Mouse (Mus musculus) embryonic facial prominence, embryonic 15.5 days (tissue): ENCODE data around the gene Medag. TPM values are rescaled to one million over a fixed set of nuclear protein-coding genes. Genes with fewer than 3 reads are reported as not detected.

Experiments
- ATAC-seq: fragments of 200-750 bp; cut with Nextera tagmentation; 2 replicates; pipeline ENCODE4 v1.8.0; 2017; ENCODE audit warnings: low read depth, moderate TSS enrichment; ENCODE audit not compliant: insufficient number of reproducible peaks, low FRiP score, low TSS enrichment
- H3K27ac ChIP-seq: fragments of 300-500 bp; sonication (generic); replicated peaks from 2 replicates; pipeline ENCODE4 v1.5.1; 2015; ENCODE audit warnings: mild to moderate bottlenecking, inconsistent platforms
- H3K27me3 ChIP-seq: fragments of 300-500 bp; sonication (generic); 2 replicates; pipeline ENCODE4 v1.6.1; 2015; ENCODE audit warnings: inconsistent platforms
- H3K36me3 ChIP-seq: fragments of 300-500 bp; sonication (generic); 2 replicates; pipeline ENCODE4 v1.6.1; 2015; ENCODE audit warnings: mild to moderate bottlenecking, inconsistent platforms
- H3K4me1 ChIP-seq: fragments of 300-500 bp; sonication (generic); 2 replicates; pipeline ENCODE4 v1.6.1; 2015; ENCODE audit warnings: inconsistent platforms
- H3K4me2 ChIP-seq: fragments of 300-500 bp; sonication (generic); replicated peaks from 2 replicates; pipeline ENCODE4 v1.6.1; 2015; ENCODE audit warnings: mild to moderate bottlenecking, inconsistent platforms
- H3K4me3 ChIP-seq: fragments of 300-500 bp; sonication (generic); replicated peaks from 2 replicates; pipeline ENCODE4 v1.5.1; 2015; ENCODE audit warnings: mild to moderate bottlenecking, inconsistent platforms
- H3K9ac ChIP-seq: fragments of 300-500 bp; sonication (generic); 2 replicates; pipeline ENCODE4 v1.6.1; 2015; ENCODE audit warnings: inconsistent platforms
- H3K9me3 ChIP-seq: fragments of 300-500 bp; sonication (generic); replicated peaks from 2 replicates; pipeline ENCODE4 v1.6.1; 2016; ENCODE audit warnings: inconsistent platforms
- WGBS: fragments of 180-500 bp; shearing (Covaris S2); methylation state at CpG from one replicate; pipeline ENCODE4 v1.1.7; 2015; 5-methylcytosine and 5-hydroxymethylcytosine counted together
- polyA plus RNA-seq: library from polyadenylated mRNA; unstranded; fragments of >200 nt; fragmentation: Nextera tagmentation; extraction: Ambion mirVana; gene quantifications from 2 replicates; pipeline ENCODE4 v1.2.1, GENCODE M21; 2015

Medag gene
- polyA plus RNA-seq, 1 experiment from 2014 or later = 2.2 TPM

DNA sequence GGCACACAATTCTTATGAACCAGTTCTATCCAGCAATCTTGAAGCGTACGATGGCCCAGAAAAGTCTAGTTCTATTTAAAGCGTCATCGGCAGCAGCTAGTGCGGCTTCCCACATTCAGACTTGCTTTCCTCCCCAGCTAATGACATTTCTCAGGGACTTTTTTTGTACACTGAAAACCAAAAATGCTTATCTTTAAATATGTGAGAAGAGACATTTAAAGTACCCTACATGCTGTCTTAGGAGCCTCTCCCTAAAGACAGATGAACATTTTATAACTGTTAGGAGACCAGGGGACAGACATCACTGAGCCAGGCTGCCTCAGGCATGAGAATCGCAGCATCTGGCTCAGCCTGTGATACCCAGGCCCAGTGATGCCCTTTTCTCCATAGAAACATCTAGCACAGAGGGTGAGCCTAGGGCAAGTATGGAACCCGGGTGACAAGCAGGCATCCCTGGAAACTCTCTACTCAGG, 39.7 kb downstream of the Medag start:
- Histone ChIP-seq H3K9ac (no peak overlapping the region), H3K27me3 (no peaks in the 10 kb centered on the region), H3K4me3 (no peak overlapping the region), H3K27ac (no peak overlapping the region), H3K36me3 (no peaks in the 10 kb centered on the region), H3K4me2 (no peak overlapping the region), H3K4me1 (no peaks in the 10 kb centered on the region), H3K9me3 (no peaks in the 10 kb centered on the region)
- no peak for ATAC-seq
- WGBS = 87% methylated on average over 7 of the region's 7 CpGs

DNA sequence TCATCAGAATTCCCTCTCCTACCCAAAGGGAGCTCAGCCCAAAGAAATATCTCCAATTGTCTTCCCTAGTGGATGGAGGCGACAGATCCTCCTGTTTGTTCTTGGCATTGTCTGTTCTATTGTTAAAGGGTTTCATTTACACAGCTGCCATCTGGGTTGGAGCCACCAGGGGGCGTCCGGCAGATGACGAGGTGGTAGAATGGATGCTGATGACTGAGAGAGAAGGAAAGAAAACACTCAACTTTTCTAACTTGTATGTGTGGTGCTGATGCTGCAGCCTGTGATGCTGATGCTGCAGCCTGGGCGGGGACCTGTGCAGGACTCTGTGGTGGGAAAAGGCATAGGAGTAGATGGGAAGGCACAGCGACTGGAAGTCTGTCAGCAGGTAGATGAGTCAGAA, 42.7 kb downstream of the Medag start:
- no peak for ATAC-seq
- Histone ChIP-seq H3K4me1 (no peaks in the 10 kb centered on the region), H3K9me3 (no peaks in the 10 kb centered on the region), H3K4me3 (no peak overlapping the region), H3K4me2 (no peak overlapping the region), H3K36me3 (no peaks in the 10 kb centered on the region), H3K27ac (no peak overlapping the region), H3K27me3 (no peaks in the 10 kb centered on the region), H3K9ac (no peak overlapping the region)
- WGBS = 31% methylated on average over 6 of the region's 6 CpGs

GRCm38 (mm10) chr5:149456544-149456943, 45.0 kb downstream of the Medag start:
- 0 out of 2 replicates have a peak, but pooled peaks cover 3% of the 10 kb centered on the region for H3K4me1 ChIP-seq
- no peak overlapping the region for H3K27ac ChIP-seq
- no peaks in the 10 kb centered on the region for H3K9me3 ChIP-seq
- H3K27me3 ChIP-seq = no peaks in the 10 kb centered on the region
- H3K4me3 ChIP-seq = no peak overlapping the region
- no peak for ATAC-seq
- H3K9ac ChIP-seq = no peak overlapping the region
- no peak overlapping the region for H3K4me2 ChIP-seq
- H3K36me3 ChIP-seq = no peaks in the 10 kb centered on the region
- 83% methylated on average over 7 of the region's 7 CpGs for WGBS

- Histone ChIP-seq H3K9me3 (no peaks in the 10 kb centered on the region), H3K4me3 (no peak overlapping the region), H3K27me3 (no peaks in the 10 kb centered on the region), H3K36me3 (no peaks in the 10 kb centered on the region), H3K4me1 (0 out of 2 replicates have a peak, but pooled peaks cover 3% of the 10 kb centered on the region), H3K27ac (no peak overlapping the region), H3K9ac (no peak overlapping the region), H3K4me2 (no peak overlapping the region)
- 86% methylated on average over 3 of the region's 3 CpGs for WGBS
- ATAC-seq = no peak
Measured at GRCm38 (mm10) chr5:149462071-149462470, 50.5 kb downstream of the Medag start.

GRCm38 (mm10) chr5:149465305-149465704, 53.8 kb downstream of the Medag start:
- H3K4me2 ChIP-seq = no peak overlapping the region
- 0 out of 2 replicates have a peak, but pooled peaks cover 3% of the 10 kb centered on the region for H3K4me1 ChIP-seq
- WGBS = 50% methylated on average over 5 of the region's 5 CpGs
- no peak overlapping the region for H3K9ac ChIP-seq
- H3K36me3 ChIP-seq = no peaks in the 10 kb centered on the region
- no peak for ATAC-seq
- H3K9me3 ChIP-seq = no peaks in the 10 kb centered on the region
- H3K4me3 ChIP-seq = no peak overlapping the region
- H3K27ac ChIP-seq = no peak overlapping the region
- no peaks in the 10 kb centered on the region for H3K27me3 ChIP-seq

- Histone ChIP-seq H3K4me3 (no peak overlapping the region), H3K4me2 (no peak overlapping the region), H3K27ac (no peak overlapping the region), H3K36me3 (no peaks in the 10 kb centered on the region), H3K9me3 (no peaks in the 10 kb centered on the region), H3K9ac (no peak overlapping the region), H3K27me3 (no peaks in the 10 kb centered on the region), H3K4me1 (no peaks in the 10 kb centered on the region)
- no peak for ATAC-seq
- 95% methylated on average over 9 of the region's 9 CpGs for WGBS
Measured at GRCm38 (mm10) chr5:149474142-149474541, 62.6 kb downstream of the Medag start.

GRCm38 (mm10) chr5:149474701-149475468, 63.3 kb downstream of the Medag start:
- Histone ChIP-seq H3K27me3 (no peaks in the 10 kb centered on the region), H3K9me3 (no peaks in the 10 kb centered on the region), H3K4me3 (no peak overlapping the region), H3K4me2 (no peak overlapping the region), H3K9ac (no peak overlapping the region), H3K27ac (no peak overlapping the region), H3K4me1 (no peaks in the 10 kb centered on the region), H3K36me3 (no peaks in the 10 kb centered on the region)
- 90% methylated on average over 16 of the region's 16 CpGs for WGBS
- ATAC-seq = no peak

Other genes starting within 250 kb of the Medag start
- gene Uspl1, start 227.4 kb upstream of the Medag start, polyA plus RNA-seq = 36.0 and 36.2 TPM in 2 replicates
- 1,034 and 1,068 TPM in 2 replicates for gene Hmgb1, start 227.3 kb upstream of the Medag start, polyA plus RNA-seq
- gene Alox5ap, start 147.0 kb upstream of the Medag start, polyA plus RNA-seq = 18.0 and 24.0 TPM in 2 replicates
- 1.4 and 1.7 TPM in 2 replicates for gene Tex26, start 27.9 kb downstream of the Medag start, polyA plus RNA-seq
- 0.62 and 1.5 TPM in 2 replicates for gene Wdr95, start 116.9 kb downstream of the Medag start, polyA plus RNA-seq
- gene Hsph1, start 224.6 kb downstream of the Medag start, polyA plus RNA-seq = 55.5 and 59.0 TPM in 2 replicates